Mouse (Mus musculus) kidney, postnatal 10 days (tissue): Measurements from ENCODE around the gene Wipf1.
"Not testable (repeated sequence)": the region's sequence is repeated elsewhere in the genome, so short reads cannot be mapped to it uniquely, and the experiment has no call there.

Experiments
- DNase-seq: peaks from one replicate; pipeline ENCODE4 v3.0.0; 2021; ENCODE audit warnings: mixed read lengths

Wipf1 gene

DNA sequence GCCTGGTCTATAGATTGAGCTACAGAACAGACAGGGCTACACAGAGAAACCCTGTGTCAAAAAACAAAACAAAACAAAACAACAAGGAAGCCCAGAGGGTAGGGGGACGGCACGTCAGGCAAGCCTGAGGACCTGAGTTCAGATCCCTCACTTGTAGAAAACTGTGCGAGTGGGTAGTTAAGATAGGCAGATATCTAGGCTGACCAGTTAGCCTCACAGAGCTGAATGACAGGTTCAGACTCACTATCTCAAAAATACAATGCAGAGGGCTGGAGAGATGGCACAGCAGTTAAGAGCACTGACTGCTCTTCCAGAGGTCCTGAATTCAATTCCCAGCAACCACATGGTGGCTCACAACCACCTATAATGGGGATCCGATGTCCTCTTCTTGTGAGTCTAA, 23.2 kb downstream of the Wipf1 start:
- DNase-seq = not testable (repeated sequence)

DNA sequence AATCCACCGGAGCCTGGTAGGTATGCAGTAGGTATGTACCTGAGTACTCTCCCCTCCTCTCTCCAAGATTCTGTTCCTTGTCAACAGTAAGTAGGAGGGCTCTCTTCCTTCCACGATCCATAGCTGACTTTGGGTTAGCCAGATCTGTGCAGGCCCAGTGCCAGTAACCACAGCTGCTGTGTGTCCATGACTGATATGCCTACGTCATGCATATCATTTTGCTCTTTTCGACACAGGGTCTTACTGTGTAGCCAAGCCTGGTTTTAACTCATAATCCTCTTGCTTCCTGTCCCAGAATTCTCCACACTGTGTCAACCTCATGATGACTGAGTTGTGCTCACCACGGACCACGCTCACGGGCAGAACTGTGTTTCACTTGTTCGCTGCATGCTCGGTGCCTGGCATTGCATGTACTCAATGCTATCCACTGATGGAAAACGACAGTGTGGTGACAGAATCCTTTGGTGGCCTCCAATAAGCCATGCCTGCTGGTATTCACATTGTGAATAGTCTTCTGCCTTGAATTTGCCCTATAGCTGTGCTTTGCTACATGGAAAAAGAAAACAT, 26.6 kb downstream of the Wipf1 start:
- DNase-seq = peak; percentile 74

DNA sequence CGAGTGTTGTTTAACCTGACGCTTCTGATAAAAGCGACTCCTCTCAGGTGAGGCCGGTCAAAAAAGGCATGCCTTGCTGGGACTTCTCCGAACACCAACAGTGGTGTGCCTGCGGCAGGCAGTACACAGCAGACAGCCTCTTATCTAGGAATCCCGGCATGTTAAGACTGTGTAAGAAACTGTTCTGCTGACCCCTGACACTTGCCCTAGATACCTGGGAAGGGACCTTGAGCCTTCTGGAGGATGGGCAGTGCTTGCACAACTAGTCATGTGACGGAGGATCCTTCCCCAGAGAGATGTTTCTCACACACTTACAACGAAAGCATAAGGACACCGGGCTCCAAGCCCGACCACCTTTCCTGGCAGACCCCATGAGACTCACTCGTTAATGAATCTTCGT, 28.7 kb downstream of the Wipf1 start:
- DNase-seq = no peak

DNA sequence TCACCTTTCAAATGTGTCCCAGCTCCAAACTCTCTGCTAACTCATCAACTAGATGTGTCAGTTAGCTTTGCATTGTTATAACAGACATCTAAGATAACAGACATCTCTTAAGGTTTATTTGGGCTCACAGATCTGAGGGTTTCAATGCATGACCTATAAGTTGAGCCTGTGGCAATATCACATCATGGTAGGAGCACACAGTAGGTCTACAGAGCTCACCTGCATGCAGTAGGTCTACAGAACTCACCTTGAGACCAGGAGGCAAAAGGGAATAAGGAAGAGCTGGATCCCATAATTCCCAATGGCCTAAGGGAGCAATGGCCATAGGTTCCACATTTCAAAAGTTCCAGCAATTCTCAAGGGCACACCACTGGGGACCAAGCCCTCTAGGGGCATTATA, 31.2 kb downstream of the Wipf1 start:
- no peak for DNase-seq

DNA sequence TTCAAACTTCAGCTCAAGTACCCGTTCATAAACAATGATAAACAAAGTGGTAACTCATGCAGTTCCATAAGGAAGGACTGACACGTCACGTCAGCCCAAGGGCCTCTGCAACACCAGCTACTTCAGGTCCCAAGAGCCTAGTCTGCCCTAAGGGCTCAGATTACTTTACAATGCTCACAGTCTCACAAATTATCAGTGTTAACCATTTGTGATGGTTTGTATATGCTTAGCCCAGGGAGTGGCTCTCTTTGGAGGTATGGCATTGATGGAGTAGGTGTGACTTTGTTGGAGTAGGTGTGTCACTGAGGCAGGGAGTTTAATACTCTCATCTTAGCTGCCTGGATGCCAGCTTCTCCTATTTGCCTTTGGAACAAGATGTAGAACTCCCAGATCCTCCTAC, 32.0 kb downstream of the Wipf1 start:
- no peak for DNase-seq

DNA sequence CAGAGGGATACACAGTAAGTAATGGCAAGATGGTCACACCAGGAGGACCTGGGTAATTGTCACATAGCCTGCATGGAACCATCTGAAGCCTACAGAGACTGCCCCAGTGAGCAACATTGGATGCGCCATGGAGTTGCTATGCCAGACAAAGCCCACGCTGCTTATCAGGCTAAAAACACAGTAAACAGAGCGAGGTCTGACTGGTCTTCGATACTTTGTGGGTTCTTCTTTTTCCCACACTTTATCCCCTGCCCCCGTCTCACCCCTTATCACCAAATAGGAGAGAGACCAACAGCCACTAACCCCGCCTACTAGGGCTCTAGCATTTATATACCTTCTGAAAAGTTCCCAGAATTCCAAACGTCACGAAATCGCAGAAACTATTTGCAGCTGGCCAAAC, 32.6 kb downstream of the Wipf1 start:
- DNase-seq = no peak

DNA sequence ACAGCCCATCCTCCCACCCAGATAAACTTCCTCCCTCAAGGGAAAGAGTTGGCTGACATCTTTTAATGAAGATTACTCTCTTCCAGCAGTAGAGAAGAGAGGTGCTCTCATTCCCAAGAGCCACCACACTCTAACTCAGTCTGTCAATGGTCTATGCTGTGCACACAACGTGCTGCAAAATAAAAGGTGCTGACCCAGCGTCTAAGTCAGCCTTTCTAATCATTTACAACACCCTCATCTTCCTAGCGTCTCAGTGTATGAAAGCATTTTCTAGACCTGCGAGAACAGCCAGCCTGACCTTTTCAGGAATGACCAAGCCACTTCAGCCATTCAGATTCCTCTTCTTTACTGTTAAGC, 33.2 kb downstream of the Wipf1 start:
- DNase-seq = no peak

DNA sequence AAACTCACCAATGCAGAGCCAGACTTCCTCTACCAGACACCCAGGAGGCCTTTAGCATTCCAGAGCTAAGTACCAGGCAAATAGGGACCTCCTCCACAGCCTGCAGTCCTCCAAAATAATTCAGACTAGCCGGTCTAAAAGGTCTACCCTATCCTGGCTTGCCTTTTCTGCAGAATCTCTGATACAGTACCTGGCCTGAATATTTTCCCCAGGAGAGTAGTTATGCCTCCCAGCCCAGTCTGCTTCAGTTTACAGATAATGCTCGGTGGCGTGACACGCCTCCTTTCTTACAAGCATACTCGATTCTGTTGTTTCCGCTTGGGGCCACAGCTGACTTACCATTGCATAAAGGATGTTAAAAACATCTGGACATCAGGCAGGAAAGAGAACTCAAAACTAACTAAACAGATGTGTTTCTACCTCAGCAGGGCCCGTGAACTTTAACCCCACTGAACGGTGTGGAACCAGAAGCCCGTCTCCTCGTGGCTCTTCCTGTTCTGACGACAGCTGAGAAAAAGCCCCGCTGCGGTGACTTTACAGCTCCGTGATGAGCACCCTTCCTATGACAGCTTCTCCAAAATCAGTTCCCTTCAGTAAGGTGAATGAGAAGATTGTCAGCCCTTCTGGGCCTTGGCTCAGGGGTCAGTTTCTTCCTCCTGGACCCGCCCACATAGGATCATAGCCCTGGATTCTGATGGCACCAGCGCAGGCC, 33.8 kb downstream of the Wipf1 start:
- peak; percentile 39 for DNase-seq

DNA sequence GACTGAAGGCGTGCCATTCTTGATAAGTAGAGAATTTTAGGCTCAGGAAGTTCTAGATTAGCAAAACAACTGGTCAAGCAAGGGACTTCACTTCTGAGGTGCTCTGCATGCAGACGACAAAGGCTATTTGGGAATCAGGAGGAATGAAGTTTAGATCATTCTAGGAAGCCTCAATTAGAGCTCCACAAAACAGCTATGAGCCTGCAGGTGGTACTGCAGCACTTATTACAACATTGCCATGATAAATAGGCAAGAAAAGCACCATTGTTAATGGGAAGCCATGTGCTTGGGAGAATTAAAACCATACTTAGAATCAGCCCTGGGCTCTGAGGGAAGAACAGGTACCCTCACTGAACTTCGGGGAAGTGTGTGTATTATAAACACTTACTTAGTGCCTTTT, 36.0 kb downstream of the Wipf1 start:
- DNase-seq = no peak

DNA sequence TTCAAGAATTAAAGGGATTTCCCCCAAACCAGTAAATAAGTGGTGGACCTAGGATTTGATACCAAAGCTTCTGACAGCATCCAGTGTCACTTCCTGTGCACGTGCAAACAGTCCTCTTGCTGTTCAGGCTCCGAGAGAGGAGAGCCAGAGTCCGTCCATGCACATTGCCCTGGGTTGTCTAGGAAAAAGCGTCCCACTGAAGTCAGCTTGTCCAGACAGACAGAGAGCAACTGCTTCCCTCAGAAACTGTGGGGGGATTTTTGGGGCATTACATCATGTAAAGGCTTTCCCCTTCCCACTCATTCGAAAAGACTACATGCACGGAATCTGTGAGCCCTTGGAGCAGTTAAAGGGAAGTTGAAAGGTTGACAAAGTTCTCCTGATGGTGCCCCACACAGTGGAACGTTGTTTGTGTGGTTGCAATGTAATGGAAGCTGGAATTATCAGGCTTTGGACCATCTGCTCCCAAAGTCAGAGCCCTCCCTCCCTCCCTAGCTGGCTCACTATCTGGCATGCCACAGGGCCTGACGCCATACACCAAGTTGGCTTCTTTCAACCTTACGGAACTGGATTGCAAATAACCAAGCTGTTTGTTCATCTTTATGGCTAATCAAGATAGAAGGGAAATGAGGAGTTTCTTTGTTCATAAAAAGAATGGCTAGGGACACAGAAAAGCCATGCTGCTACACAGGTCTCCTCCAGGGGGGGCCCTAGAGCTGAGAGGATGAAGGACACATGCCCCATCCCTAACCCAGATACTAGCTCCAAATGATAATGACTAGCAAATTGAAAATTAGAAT, 37.9 kb downstream of the Wipf1 start:
- DNase-seq = peak; percentile 62

DNA sequence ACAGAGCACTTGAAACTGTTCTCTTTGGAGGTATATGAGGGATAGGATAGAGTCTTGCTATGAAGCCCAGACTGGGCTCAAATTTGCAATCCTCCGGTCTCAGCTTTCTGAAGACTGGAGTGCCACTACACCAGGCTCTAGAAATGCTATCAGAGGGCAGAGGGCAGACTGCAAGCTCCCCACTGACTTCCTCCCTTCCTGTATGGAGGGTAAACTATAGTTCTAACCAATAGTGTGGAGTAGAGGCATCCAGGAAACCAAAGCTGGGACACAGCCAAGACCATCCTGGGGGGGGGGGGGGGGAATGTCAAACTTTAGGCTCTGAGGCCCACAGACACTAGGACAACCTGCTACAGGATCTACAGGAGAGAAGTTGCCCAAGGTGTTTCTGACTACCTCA, 39.1 kb downstream of the Wipf1 start:
- no peak for DNase-seq

DNA sequence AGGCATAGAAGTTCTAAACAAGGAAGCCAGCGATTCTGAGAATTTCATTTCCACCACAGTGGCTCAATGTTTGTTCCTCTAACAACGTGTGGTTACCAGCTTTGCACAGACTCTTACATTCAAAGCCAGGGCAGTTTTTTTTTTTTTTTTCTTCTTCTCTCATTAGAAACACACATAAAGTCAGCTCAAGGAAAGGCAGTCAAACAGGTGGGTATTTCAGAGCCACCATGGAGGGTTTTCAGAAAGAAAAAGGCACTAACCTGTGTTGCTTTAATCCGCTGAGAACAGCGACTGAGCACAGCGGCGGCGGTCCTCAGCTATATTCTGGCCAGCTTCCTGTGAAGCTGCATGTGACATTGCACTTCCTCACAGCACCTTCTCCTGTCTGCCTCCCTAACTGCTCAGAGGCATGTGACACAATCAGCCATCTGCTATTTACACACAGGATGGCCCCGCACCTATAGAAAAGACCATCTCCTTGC, 43.4 kb downstream of the Wipf1 start:
- peak; percentile 29 for DNase-seq

DNA sequence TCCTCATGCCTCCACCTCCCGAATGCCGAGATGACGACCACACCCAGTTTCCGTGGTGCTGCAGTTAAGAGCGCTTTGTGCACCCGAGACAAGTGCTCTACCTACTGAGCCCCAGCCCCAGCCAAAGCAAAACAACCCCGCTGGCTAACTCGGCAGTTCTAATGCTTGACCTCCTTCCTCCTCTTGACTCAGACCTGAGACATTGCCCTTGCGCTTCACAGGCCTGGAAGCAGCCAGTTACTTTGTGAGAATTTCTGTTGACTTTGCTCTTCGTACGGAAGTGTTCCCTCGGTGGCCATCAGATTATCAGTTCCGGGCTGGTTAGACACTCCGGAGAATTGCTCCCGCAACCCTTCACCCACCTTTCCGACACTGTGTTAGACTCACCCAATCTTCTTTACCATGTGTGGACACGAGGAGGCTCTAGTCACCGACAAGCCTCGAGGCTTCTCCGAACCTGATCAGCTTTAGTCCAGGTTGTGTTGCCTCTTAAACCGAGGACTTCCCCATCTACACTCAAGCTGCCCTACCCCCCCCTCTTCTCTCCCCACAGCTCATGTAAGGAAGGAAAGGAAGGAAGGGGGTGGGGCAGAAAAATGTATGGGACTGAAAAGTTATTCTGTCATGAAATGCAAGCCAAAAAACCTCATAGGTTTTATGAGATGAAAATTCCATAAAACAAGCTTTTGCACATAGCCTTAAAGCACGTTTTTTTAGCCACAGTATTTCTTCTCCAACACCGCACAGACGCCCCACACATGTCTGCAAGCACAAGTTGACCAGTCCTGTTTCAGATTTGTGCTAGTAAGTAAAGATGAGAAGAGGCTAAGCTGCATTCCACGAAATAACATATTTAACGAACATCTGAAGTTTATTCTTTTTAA, 44.1 kb downstream of the Wipf1 start:
- peak; percentile 27 for DNase-seq

DNA sequence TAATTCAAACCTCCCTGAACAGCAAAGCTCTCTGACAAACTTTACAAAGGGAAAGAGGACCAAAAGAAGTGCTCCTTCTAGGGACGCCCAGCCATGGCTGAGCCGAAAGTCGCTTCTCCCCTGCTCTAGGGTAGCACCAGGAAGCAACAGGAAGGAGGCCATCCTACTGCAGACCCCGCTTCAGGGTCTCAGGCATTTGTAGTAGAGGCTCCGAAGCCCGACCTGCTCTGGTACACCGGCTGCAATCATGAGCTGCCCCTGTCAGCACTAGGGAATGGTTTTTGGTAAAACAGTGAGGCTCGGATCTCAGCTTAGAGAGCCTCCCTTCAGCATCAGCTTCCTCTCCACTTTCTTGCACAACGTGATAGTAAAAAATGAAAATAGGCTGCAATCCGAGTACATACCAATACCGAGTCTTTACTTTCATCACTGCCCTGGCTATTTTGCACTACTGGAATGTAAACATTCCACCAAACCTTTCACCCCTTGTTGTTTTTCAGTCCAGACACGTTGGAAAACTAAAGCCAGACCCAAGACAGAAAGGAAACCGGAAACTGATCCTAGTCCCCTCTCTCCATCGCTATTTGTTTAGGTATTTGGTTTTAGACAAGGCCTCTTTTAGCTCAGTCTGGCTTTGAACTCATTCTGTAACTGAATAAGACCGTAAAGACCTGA, 44.8 kb downstream of the Wipf1 start:
- DNase-seq = no peak

DNA sequence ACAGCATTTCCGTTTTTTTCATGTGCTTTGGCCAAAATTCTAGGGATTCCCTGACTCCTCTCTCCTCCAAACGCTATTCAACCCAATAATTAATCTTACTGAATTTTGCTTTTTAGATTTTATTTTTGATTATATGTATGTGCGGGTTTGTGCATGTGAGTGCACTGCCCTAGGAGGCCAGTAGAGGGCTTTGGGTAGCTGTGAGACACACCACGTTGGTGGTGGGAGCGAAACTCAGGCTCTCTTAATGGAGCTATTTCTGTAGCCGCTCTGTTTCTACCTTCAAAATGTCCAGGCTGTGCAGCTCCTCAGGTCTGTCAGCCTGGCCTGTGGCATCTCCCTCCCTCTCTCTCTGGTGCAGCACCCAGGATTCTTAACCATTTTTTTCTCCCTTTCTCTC, 50.7 kb downstream of the Wipf1 start:
- no peak for DNase-seq

DNA sequence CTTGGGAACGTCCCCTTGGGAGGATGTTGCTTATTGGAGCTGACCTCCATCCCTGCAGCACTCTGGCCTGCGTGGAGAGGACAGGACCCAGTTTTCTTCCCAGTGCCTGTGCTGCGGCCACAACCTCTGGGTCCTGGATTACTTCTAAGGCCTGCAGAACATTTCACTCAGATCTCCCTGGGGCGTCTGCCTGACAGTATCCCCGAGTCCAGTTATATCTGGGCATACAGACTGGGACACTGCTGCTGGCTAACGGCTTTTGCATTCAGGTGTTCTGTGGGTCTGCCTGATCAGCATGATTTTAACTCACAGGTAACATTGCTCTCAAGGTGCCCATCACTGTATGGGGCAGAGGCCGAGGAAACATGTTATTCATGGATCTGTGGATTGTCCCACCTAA, 52.0 kb downstream of the Wipf1 start:
- no peak for DNase-seq

DNA sequence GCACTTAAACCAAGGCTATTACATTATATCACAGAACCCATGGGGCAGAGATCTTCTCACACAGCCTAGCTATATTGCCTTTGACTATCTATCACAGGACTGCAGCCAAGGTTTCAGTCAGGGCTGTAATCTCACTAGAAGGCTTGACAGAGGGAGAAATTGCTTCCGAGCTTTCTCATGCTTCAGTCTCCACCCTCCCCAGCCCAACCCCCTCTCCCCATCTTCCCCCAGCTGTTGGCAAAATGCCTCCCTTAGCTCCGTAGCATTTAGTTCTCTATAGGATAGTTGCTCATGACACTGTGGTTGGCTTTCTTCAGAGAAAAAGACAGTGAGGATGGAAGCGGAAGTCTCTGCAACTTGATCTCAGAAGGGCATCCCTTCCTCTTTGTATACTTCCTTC, 54.0 kb downstream of the Wipf1 start:
- DNase-seq = no peak

DNA sequence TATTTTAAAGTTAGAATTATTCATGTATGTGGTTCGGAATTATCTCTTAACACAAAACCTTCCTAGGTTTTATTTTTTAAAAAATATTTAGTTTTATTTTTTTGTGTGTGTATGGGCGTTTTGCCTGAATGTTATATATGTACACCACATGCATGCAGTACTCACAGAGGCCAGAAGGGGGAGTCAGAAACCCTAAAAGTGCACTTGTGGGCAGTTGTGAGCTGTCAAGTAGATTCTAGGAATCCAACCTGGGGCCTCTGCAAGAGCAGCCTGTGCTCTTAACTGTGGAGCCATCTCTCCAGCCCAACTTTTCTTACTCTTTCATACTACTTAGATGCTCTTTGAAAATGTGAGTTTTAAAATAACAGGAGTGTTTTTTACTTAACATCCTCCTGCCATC, 57.4 kb downstream of the Wipf1 start:
- peak; percentile 43 for DNase-seq

DNA sequence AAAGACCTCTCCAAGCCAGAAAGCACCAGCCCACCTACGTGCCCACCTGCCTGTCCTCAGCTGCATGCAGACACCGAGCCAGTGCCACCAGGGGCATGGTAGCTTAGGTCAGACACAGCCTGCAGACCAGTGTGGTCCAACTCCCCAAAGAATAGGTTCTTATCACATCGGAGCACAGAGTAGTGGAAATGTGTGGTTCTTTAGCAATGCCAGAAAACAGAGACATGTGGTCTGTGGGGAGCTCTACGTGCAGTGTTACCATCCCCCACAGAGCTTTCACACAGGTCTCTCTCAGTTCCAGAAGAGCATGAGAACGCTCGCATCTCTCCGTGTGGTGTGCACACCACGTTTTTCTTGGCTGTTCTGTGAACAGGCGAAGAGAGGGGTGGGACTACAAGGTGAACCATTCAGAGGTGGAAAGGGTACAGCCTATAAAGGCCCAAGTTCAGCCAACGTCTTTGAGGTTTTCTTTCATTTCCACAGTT, 59.3 kb downstream of the Wipf1 start:
- DNase-seq = no peak

DNA sequence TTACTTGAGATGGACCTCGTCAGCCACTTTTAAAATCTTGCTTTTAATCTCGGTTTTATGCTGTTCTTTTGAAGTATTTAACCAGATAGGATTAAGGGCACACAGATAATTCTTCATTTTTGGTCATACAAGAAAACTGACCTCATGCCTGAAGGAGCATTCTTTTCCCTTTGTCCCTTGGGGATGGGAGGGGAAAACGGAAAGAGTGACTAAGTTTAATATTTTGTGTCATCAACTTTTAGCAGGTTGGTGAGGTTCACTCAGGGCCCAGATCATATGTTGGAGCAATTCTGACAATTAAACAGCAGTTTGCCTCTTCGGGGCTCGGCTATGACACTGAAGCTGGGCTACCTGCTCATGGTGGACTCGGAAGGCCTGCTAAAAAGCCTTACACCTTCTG, 60.0 kb downstream of the Wipf1 start:
- DNase-seq = no peak

DNA sequence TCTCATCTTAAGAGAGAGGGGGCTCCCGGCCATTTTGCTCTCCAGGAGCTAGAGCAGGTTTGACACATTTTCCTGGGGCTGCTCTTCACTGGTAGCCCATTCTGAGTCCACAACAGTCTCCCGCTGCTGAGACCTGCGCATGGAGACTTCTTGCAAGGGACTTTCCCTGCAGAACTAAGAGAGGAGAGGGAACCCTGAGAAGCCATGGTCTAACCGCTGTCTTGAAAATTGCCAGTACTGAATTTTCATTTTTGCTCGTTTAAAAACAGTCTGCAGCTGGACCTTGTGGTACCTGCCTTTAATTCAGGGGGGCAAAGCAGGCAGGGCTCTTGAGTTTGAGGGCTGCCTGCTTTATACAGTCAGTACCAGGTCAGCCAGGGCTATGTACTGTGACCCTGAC, 60.5 kb downstream of the Wipf1 start:
- DNase-seq = no peak

DNA sequence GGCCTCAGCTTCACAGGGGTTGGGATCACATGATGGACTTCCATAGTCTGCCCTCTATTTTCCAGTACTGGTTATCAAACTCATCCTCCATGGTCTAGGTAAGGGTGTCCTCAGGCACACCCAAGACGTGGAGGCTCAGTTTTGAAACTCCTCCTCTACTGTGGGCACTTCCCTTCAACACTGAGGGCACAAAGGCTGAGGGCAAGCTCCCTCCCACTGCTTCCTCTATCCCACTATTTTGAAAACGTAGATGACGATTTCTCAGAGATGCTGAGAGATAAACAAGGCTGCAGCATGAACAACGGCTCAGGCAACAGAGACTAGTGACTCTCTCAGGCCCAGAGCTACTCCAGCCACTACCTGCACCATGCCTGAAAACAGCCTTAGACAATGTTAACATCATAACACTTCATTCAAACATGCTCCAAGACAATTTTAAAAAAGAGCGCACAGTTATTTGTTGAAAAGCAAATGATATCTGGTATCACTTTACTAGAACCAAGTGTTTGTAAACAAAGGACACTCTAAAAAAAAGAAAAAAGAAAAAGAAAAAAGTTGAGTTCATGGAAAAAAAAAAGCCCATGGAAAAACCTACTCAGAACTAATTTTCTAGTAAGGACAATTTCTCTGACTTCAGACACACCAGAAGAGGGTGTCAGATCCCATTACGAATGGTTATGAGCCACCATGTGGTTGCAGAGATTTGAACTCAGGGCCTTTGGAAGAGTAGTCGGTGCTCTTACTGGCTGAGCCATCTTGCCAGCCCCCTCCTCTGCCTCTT, 62.3 kb downstream of the Wipf1 start:
- no peak for DNase-seq
